Mouse (Mus musculus): ENCODE data around the gene Clptm1.

DNA sequence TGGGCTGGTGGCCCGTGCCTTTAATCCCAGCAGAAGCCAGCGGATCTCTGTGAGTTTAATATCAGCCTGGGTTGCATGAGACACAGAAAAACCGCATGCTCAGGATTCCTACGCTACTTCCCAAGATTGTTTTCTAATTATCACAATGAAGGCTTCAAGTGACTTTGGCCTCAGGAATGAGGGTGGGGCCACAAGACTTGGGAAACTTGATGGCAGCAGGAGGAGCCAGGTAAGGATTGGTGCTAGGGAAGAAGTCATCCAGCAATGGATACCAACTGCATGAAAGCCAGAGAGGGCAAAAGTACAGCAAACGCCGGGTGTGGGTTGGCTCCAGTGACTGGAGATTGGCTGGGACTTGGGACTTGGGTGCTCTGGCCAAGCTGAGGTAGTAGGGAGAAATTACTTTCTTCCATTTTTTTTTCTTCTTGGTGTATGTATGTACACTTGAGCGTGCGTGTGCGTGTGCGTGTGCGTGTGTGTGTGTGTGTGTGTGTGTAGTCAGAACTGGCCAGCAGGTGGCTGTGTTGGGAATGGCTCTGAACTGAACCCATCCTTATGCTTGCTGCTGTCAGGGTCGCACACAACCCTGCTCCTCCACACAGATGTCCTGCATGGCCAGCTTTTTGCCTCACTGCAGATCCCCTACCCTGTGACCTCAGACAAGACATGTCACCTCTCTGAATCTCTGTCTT is 55.0 kb downstream of the Clptm1 start:
- TF ChIP-seq USF1 (IDR thresholded peaks at IDR 0.05; ENCODE audit: low read depth) (no peak), CEBPB (IDR thresholded peaks at IDR 0.05; ENCODE audit: low read depth) (no peak), CTCF (IDR thresholded peaks at IDR 0.05; ENCODE audit: control insufficient read depth, insufficient read depth, insufficient read length) (no peak)

Measured in C2C12 (cell line).